In the genomic region with DNA sequence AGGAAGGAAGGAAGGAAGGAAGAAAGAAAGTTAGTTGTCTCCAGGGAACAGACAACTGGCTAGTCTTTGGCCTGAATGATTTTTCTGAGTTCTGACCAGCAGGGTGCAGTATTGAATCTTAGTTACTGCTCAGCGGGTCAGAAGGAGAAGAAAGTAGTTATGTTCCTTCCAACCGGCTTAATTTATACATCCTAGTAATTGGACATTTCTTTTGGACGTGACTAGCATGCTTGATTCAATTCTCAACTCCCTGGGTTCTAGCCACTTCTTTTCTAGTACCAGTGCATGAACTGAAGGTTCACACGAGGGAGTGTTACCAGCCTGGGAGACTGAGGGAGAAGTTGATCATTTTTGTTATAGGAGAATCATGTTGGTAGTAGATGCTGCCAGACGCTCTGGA, we compare ENCODE assay signal across 8 mouse cellular contexts.
DNase-seq lines count a peak whose midpoint lies in the region; ATAC-seq and TF ChIP-seq lines count a peak whose summit lies in the region.
"Had no signal": no experiment of that assay in that cellular context is flagged by ENCODE, and none has a peak within 500 bp of the region (broad histone marks: within the 10 kb centered on the region; RNA-seq: fewer than 3 reads in every experiment).

No protein-coding gene starts in this region.

- no peaks in the 10 kb centered on the region for H3K36me3 ChIP-seq in kidney, adult 2 months (ENCODE audit: control insufficient read depth, insufficient read depth, low read length)
- H3K36me3 ChIP-seq in hindbrain, embryonic 15.5 days, result no peaks in the 10 kb centered on the region
- H3K36me3 ChIP-seq: limb, embryonic 15.5 days had no signal

- no peaks in the 10 kb centered on the region for H3K9me3 ChIP-seq in hindbrain, embryonic 15.5 days
- H3K9me3 ChIP-seq: limb, embryonic 15.5 days had no signal

- no peak overlapping the region for H3K27ac ChIP-seq in kidney, adult 2 months (ENCODE audit: insufficient read depth, low read depth, low read length)
- H3K27ac ChIP-seq in hindbrain, embryonic 15.5 days (replicated peaks), result no peak overlapping the region
- H3K27ac ChIP-seq: limb, embryonic 15.5 days had no signal

- ATAC-seq in hindbrain, embryonic 15.5 days (ENCODE audit: low FRiP score, low read depth), result 0 out of 2 replicates have a peak, but pooled peaks have one; percentile 59

- no peak for TF ChIP-seq CTCF in kidney, adult 2 months (conservative IDR thresholded peaks at IDR 0.05; ENCODE audit: insufficient read depth, insufficient read length, low read depth, low read length)

- no peak for TF ChIP-seq POLR2A in kidney, adult 2 months (IDR thresholded peaks at IDR 0.05; ENCODE audit: low read depth, low read length)

- intact Hi-C loops in left cerebral cortex, postnatal 25 days (cut with DNase I), result no loop called here

- no peak overlapping the region for H3K4me3 ChIP-seq in kidney, adult 2 months (ENCODE audit: insufficient read depth, low read depth, low read length)
- H3K4me3 ChIP-seq in hindbrain, embryonic 15.5 days, result no peak overlapping the region
- H3K4me3 ChIP-seq: limb, embryonic 15.5 days had no signal

- H3K27me3 ChIP-seq in kidney, adult 2 months (replicated peaks; ENCODE audit: control insufficient read depth, insufficient read depth, low read length), result no peaks in the 10 kb centered on the region
- H3K27me3 ChIP-seq in hindbrain, embryonic 15.5 days, result no peaks in the 10 kb centered on the region
- H3K27me3 ChIP-seq: limb, embryonic 15.5 days had no signal

- H3K9ac ChIP-seq in hindbrain, embryonic 15.5 days, result no peak overlapping the region
- H3K9ac ChIP-seq: limb, embryonic 15.5 days had no signal

- DNase-seq in kidney, adult 2 months, result peak; percentile 50
- no peak for DNase-seq in kidney, adult 11 months
- DNase-seq in NIH3T3 (ENCODE audit: low read depth), result peak; percentile 82
- DNase-seq in cerebellum, postnatal 36 days, result peak; percentile 5 to 34
- peak; percentile 69 to 78 for DNase-seq in left cerebral cortex, postnatal 25 days (ENCODE audit: low spot score in 2 of 2)
- DNase-seq in skeletal muscle tissue, adult 2 months (ENCODE audit: low read depth, low spot score), result peak; percentile 2

- H3K4me2 ChIP-seq in hindbrain, embryonic 15.5 days, result no peak overlapping the region
- H3K4me2 ChIP-seq: limb, embryonic 15.5 days had no signal

- no peaks in the 10 kb centered on the region for H3K4me1 ChIP-seq in kidney, adult 2 months (ENCODE audit: control insufficient read depth, insufficient read depth, low read length)
- H3K4me1 ChIP-seq in hindbrain, embryonic 15.5 days (replicated peaks), result no peaks in the 10 kb centered on the region
- H3K4me1 ChIP-seq: limb, embryonic 15.5 days had no signal

- WGBS in kidney, adult 2 months, result 26% methylated on average over 5 of the region's 5 CpGs
- WGBS in hindbrain, embryonic 15.5 days, result 18% methylated on average over 5 of the region's 5 CpGs
